Mouse (Mus musculus) liver, embryonic 15.5 days (tissue): Measurements from ENCODE around the gene Gm10600. TPM values are rescaled to one million over a fixed set of nuclear protein-coding genes. Genes with fewer than 3 reads are reported as not detected.
"Not testable (repeated sequence)": the region's sequence is repeated elsewhere in the genome, so short reads cannot be mapped to it uniquely, and the experiment has no call there.

Source experiments
- ATAC-seq: fragments of 200-750 bp; cut with Nextera tagmentation; 2 replicates; pipeline ENCODE4 v1.8.0; 2017; ENCODE audit warnings: moderate number of reproducible peaks, mild to moderate bottlenecking, moderate library complexity; ENCODE audit not compliant: insufficient read depth
- H3K27ac ChIP-seq: fragments of 300-500 bp; sonication (generic); replicated peaks from 2 replicates; pipeline ENCODE4 v1.5.1; 2015; ENCODE audit warnings: mild to moderate bottlenecking, inconsistent platforms
- H3K27me3 ChIP-seq: fragments of 300-500 bp; sonication (generic); 2 replicates; pipeline ENCODE4 v1.6.1; 2015; ENCODE audit warnings: mild to moderate bottlenecking, inconsistent platforms
- H3K36me3 ChIP-seq: fragments of 300-500 bp; sonication (generic); replicated peaks from 2 replicates; pipeline ENCODE4 v1.6.1; 2015; ENCODE audit warnings: moderate library complexity, mild to moderate bottlenecking, inconsistent platforms
- H3K4me1 ChIP-seq: fragments of 300-500 bp; sonication (generic); replicated peaks from 2 replicates; pipeline ENCODE4 v1.6.1; 2015; ENCODE audit warnings: inconsistent platforms
- H3K4me2 ChIP-seq: fragments of 300-500 bp; sonication (generic); 2 replicates; pipeline ENCODE4 v1.6.1; 2015; ENCODE audit warnings: moderate library complexity, mild to moderate bottlenecking, inconsistent platforms
- H3K4me3 ChIP-seq: fragments of 300-500 bp; sonication (generic); replicated peaks from 2 replicates; pipeline ENCODE4 v1.5.1; 2015; ENCODE audit warnings: mild to moderate bottlenecking, inconsistent platforms
- H3K9ac ChIP-seq: fragments of 300-500 bp; sonication (generic); 2 replicates; pipeline ENCODE4 v1.6.1; 2015; ENCODE audit warnings: moderate library complexity, mild to moderate bottlenecking, inconsistent platforms
- H3K9me3 ChIP-seq: fragments of 300-500 bp; sonication (generic); replicated peaks from 2 replicates; pipeline ENCODE4 v1.6.1; 2016; ENCODE audit warnings: inconsistent platforms
- WGBS: fragments of 180-500 bp; shearing (Covaris S2); methylation state at CpG from one replicate; pipeline ENCODE4 v1.1.7; 2015; ENCODE audit warnings: mixed read lengths; ENCODE audit not compliant: insufficient replicate concordance; 5-methylcytosine and 5-hydroxymethylcytosine counted together
- polyA plus RNA-seq: library from polyadenylated mRNA; unstranded; fragments of >200 nt; fragmentation: Nextera tagmentation; extraction: Ambion mirVana; gene quantifications from 2 replicates; pipeline ENCODE4 v1.2.1, GENCODE M21; 2015

Gene Gm10600
- not detected in 2 replicates for polyA plus RNA-seq

- ATAC-seq, H3K4me3 ChIP-seq, H3K4me1 ChIP-seq, H3K36me3 ChIP-seq, H3K9ac ChIP-seq, H3K9me3 ChIP-seq, H3K4me2 ChIP-seq, H3K27me3 ChIP-seq, H3K27ac ChIP-seq: not testable (repeated sequence)
- WGBS = no CpG with 5 or more reads among the region's 4 CpGs
Measured at GRCm38 (mm10) chr4:42240339-42240738, at the start of gene Gm10600. Gene Gm10600 (plus strand): TSS chr4:42240639.

GRCm38 (mm10) chr4:42255467-42255866, 15.0 kb downstream of the Gm10600 start, which contains the start of gene Ccl21b:
Gene Ccl21b (plus strand): TSS chr4:42255767.
- no CpG with 5 or more reads among the region's 5 CpGs for WGBS
- ATAC-seq, H3K27ac ChIP-seq: not testable (repeated sequence)

More at GRCm38 (mm10) chr4:42255467-42255866, 15.0 kb downstream of the Gm10600 start, which contains the start of gene Ccl21b:
- H3K9me3 ChIP-seq, H3K36me3 ChIP-seq, H3K27me3 ChIP-seq, H3K9ac ChIP-seq, H3K4me3 ChIP-seq, H3K4me2 ChIP-seq, H3K4me1 ChIP-seq: not testable (repeated sequence)

Other genes starting within 250 kb of the Gm10600 start
- gene Gm21093, start 205.9 kb upstream of the Gm10600 start, polyA plus RNA-seq = not detected in 2 replicates
- gene Gm3893, start 149.4 kb upstream of the Gm10600 start, polyA plus RNA-seq = not detected in 2 replicates
- 0.37 and 0.46 TPM in 2 replicates for gene Gm13304, start 125.8 kb upstream of the Gm10600 start, polyA plus RNA-seq
- gene Gm13306, start 87.2 kb upstream of the Gm10600 start, polyA plus RNA-seq = not detected in 2 replicates
- not detected in 2 replicates for gene Gm13305, start 72.0 kb upstream of the Gm10600 start, polyA plus RNA-seq
- not detected in 2 replicates for gene Ccl21b, start 15.1 kb downstream of the Gm10600 start, polyA plus RNA-seq
- gene Gm21953, start 53.6 kb downstream of the Gm10600 start, polyA plus RNA-seq = not detected in 2 replicates
- not detected in 2 replicates for gene Fam205a3, start 77.7 kb downstream of the Gm10600 start, polyA plus RNA-seq
- not detected in 2 replicates for gene Gm21586, start 198.7 kb downstream of the Gm10600 start, polyA plus RNA-seq
- 0.03 TPM in 1 of 2 replicates, not detected in the other for gene Gm2163, start 226.1 kb downstream of the Gm10600 start, polyA plus RNA-seq